Mouse (Mus musculus) embryonic facial prominence, embryonic 11.5 days (tissue): ENCODE data around the gene U2af2. TPM values are rescaled to one million over a fixed set of nuclear protein-coding genes. Genes with fewer than 3 reads are reported as not detected.

ENCODE experiments used
- ATAC-seq: fragments of 200-750 bp; cut with Nextera tagmentation; replicated peaks from 2 replicates; pipeline ENCODE4 v1.8.0; 2017; ENCODE audit warnings: low read depth; ENCODE audit not compliant: insufficient number of reproducible peaks, low FRiP score, low TSS enrichment
- DNase-seq: peaks from one replicate; pipeline ENCODE4 v3.0.0-alpha.2; 2015; ENCODE audit warnings: low spot score
- H3K27ac ChIP-seq: fragments of 300-500 bp; sonication (generic); replicated peaks from 2 replicates; pipeline ENCODE4 v1.5.1; 2014; ENCODE audit warnings: mild to moderate bottlenecking, low read depth, low read length, control low read depth
- H3K27me3 ChIP-seq: fragments of 300-500 bp; sonication (generic); 2 replicates; pipeline ENCODE4 v1.6.1; 2014; ENCODE audit warnings: mild to moderate bottlenecking, low read length, moderate library complexity, mixed read lengths; ENCODE audit not compliant: control insufficient read depth, insufficient read depth
- H3K36me3 ChIP-seq: fragments of 300-500 bp; sonication (generic); replicated peaks from 2 replicates; pipeline ENCODE4 v1.6.1; 2014; ENCODE audit warnings: low read depth, mild to moderate bottlenecking, low read length, moderate library complexity, mixed read lengths; ENCODE audit not compliant: control insufficient read depth, insufficient read depth
- H3K4me1 ChIP-seq: fragments of 300-500 bp; sonication (generic); 2 replicates; pipeline ENCODE4 v1.6.1; 2014; ENCODE audit warnings: low read length, mixed read lengths; ENCODE audit not compliant: control insufficient read depth, insufficient read depth
- H3K4me2 ChIP-seq: fragments of 300-500 bp; sonication (generic); 2 replicates; pipeline ENCODE4 v1.6.1; 2014; ENCODE audit warnings: low read depth, mild to moderate bottlenecking, control low read depth, low read length, moderate library complexity
- H3K4me3 ChIP-seq: fragments of 300-500 bp; sonication (generic); 2 replicates; pipeline ENCODE4 v1.5.1; 2014; ENCODE audit warnings: low read depth, low read length, control low read depth
- H3K9ac ChIP-seq: fragments of 300-500 bp; sonication (generic); replicated peaks from 2 replicates; pipeline ENCODE4 v1.6.1; 2014; ENCODE audit warnings: mild to moderate bottlenecking, control low read depth, low read length
- H3K9me3 ChIP-seq: fragments of 300-500 bp; sonication (generic); replicated peaks from 2 replicates; pipeline ENCODE4 v1.6.1; 2016; ENCODE audit warnings: mild to moderate bottlenecking, low read length, inconsistent platforms, mixed read lengths; ENCODE audit not compliant: control insufficient read depth
- WGBS: fragments of 180-500 bp; shearing (Covaris S2); extraction: QIAGEN DNeasy Blood & Tissue Kit; methylation state at CpG from one replicate; pipeline ENCODE4 v1.1.7; 2014; 5-methylcytosine and 5-hydroxymethylcytosine counted together
- polyA plus RNA-seq: library from polyadenylated mRNA; unstranded; fragments of >200 nt; fragmentation: Nextera tagmentation; extraction: Ambion mirVana; gene quantifications from 2 replicates; pipeline ENCODE4 v1.2.1, GENCODE M21; 2014

Gene U2af2
- polyA plus RNA-seq, 1 experiment from 2014 or later = 156 TPM

DNA sequence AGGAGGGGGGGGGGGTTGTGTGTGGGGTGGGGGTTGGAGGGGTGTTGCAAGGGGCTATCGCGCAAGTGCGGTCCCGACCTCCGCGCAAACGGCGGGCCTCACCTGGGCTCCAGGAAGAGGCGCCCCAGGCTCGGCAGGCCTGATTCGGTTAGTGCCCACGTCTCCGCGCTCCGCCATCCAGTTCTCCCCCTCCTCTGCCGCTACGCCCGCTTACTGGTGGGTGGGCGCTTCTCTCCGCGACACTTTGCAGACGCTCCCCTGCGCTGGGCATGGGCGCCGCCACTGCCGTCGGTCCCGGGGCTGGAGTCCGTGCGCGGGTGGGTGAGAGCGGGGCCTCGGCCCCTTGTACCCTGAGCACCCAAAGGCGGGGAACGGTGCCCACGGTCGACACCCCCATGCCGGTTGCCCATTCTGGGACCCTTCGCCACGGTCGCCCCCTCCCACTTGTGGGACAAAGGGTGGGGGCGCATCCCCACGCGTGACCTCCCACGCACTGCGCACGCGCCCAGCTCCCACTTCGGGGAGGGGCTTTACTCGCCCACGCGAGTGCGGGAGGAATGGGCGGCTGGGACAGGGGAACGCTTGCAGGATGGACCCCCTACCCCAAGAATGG, 5.2 kb upstream of the U2af2 start:
- H3K4me2 ChIP-seq = peak overlapping the region; percentile 83
- no peaks in the 10 kb centered on the region for H3K36me3 ChIP-seq
- peak; percentile 58 for DNase-seq
- H3K27me3 ChIP-seq = peaks cover 47% of the 10 kb centered on the region
- peak overlapping the region; percentile 71 for H3K9ac ChIP-seq
- no peaks in the 10 kb centered on the region for H3K9me3 ChIP-seq
- 4% methylated on average over 55 of the region's 55 CpGs for WGBS
- peaks cover 14% of the 10 kb centered on the region for H3K4me1 ChIP-seq
- ATAC-seq = no peak
- no peak overlapping the region for H3K27ac ChIP-seq
- H3K4me3 ChIP-seq = peak overlapping the region; percentile 49

GRCm38 (mm10) chr7:5057381-5057780, 4.6 kb upstream of the U2af2 start:
- Histone ChIP-seq H3K9me3 (no peaks in the 10 kb centered on the region), H3K36me3 (no peaks in the 10 kb centered on the region), H3K9ac (peak overlapping the region; percentile 71), H3K4me1 (peaks cover 14% of the 10 kb centered on the region), H3K4me2 (peak overlapping the region; percentile 83), H3K4me3 (peak overlapping the region; percentile 49), H3K27ac (no peak overlapping the region), H3K27me3 (peaks cover 43% of the 10 kb centered on the region)
- ATAC-seq (no peak), DNase-seq (no peak)
- 32% methylated on average over 8 of the region's 8 CpGs for WGBS

DNA sequence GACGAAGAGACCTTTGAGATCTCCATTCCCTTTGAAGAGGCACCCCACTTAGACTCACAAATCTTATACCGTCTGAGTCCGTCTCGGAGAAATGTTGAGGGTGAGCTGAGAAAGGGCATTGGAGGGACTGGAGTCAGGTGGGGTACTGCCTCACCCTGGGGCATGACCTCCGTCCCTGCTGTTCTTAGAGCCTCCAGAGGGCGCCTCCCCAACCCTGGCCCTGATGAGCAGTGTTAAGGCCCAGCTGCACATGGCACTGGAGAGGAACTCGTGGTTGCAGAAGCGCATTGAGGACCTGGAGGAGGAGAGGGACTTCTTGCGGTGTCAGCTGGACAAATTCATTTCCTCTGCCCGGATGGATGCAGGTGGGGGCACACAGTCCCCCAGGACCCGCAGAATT, 4.1 kb upstream of the U2af2 start:
- Histone ChIP-seq H3K36me3 (no peaks in the 10 kb centered on the region), H3K27ac (no peak overlapping the region), H3K27me3 (peaks cover 39% of the 10 kb centered on the region), H3K9me3 (no peaks in the 10 kb centered on the region), H3K4me2 (no peak overlapping the region), H3K4me3 (no peak overlapping the region), H3K9ac (no peak overlapping the region), H3K4me1 (peaks cover 10% of the 10 kb centered on the region)
- WGBS = 31% methylated on average over 11 of the region's 11 CpGs
- ATAC-seq = no peak
- DNase-seq = no peak

GRCm38 (mm10) chr7:5058631-5059030, 3.3 kb upstream of the U2af2 start:
- no peaks in the 10 kb centered on the region for H3K9me3 ChIP-seq
- ATAC-seq (no peak), DNase-seq (no peak)
- H3K27me3 ChIP-seq = peaks cover 31% of the 10 kb centered on the region
- H3K27ac ChIP-seq = no peak overlapping the region
- no peaks in the 10 kb centered on the region for H3K36me3 ChIP-seq
- H3K9ac ChIP-seq = no peak overlapping the region
- 88% methylated on average over 1 of the region's 1 CpGs for WGBS
- peaks cover 6% of the 10 kb centered on the region; the same call in 1 of the 2 replicates for H3K4me1 ChIP-seq
- no peak overlapping the region for H3K4me2 ChIP-seq
- H3K4me3 ChIP-seq = no peak overlapping the region

GRCm38 (mm10) chr7:5059421-5059820, 2.5 kb upstream of the U2af2 start:
- H3K27me3 ChIP-seq = peaks cover 23% of the 10 kb centered on the region
- H3K4me3 ChIP-seq = no peak overlapping the region
- peaks cover 6% of the 10 kb centered on the region; the same call in 1 of the 2 replicates for H3K4me1 ChIP-seq
- no peak overlapping the region for H3K27ac ChIP-seq
- no peak for DNase-seq
- H3K9me3 ChIP-seq = no peaks in the 10 kb centered on the region
- no peak overlapping the region for H3K4me2 ChIP-seq
- H3K36me3 ChIP-seq = no peaks in the 10 kb centered on the region
- WGBS = 86% methylated on average over 12 of the region's 12 CpGs
- H3K9ac ChIP-seq = no peak overlapping the region
- ATAC-seq = no peak

- 3% methylated on average over 27 of the region's 27 CpGs for WGBS
- H3K9me3 ChIP-seq = no peaks in the 10 kb centered on the region
- H3K27ac ChIP-seq = peak overlapping the region; percentile 96
- peaks cover 14% of the 10 kb centered on the region for H3K27me3 ChIP-seq
- DNase-seq (peak; percentile 88), ATAC-seq (no peak)
- peak overlapping the region; percentile 78 for H3K9ac ChIP-seq
- H3K4me3 ChIP-seq = peak overlapping the region; percentile 74
- no peaks in the 10 kb centered on the region for H3K36me3 ChIP-seq
- peaks cover 6% of the 10 kb centered on the region; the same call in 1 of the 2 replicates for H3K4me1 ChIP-seq
- H3K4me2 ChIP-seq = peak overlapping the region; percentile 82
Observed at GRCm38 (mm10) chr7:5060239-5060731, 1.7 kb upstream of the U2af2 start.

DNA sequence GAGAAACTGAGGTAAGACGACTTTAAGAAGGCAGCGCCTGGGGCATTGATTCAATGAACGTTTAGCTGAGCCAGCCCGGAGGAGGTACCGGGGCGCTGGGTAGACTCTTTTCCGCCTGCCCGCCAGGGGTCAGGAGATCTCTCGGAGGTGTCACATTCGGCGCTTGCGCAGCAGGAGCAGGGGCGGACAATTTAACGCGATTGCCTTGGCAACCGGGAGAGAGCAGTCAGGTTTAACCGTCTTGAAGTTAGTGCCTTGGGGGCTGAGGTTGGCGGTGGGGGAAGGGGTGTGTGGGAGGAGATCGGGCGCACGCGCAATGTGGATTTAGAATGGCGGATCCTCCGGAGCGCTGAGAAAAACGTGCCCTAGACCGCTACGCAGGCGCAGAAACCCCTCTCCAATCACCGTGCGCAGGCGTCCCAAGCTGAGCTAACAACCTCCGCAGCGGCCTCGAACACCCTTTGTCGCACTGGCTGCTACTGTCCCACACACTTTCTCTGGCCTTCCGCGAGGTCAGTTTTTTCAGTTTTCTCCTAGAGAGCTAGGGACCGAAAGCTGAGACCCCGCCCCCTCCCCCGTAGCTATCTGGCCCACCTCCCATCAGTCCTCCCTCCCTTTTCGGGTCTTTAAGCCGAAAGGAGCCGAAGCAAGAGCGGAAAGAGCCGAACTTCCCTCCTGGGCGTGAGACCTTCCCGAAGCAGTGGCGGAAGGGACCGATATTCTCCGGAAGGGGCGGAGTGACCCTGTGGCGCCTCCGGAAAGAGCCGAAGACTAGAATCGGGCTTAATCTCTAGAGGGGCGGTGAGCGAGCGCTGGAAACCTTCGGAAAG, 784 bp upstream of the U2af2 start:
- peak overlapping the region; percentile 78 for H3K9ac ChIP-seq
- peak; percentile 100 for DNase-seq
- under 1% methylated on average over 60 of the region's 60 CpGs for WGBS

More for the DNA sequence above, 784 bp upstream of the U2af2 start:
- H3K4me3 ChIP-seq = peak overlapping the region; percentile 74
- ATAC-seq = peak; percentile 89
- H3K36me3 ChIP-seq = no peaks in the 10 kb centered on the region
- peak overlapping the region; percentile 96 for H3K27ac ChIP-seq
- peak overlapping the region; percentile 82 for H3K4me2 ChIP-seq
- H3K27me3 ChIP-seq = peaks cover 6% of the 10 kb centered on the region
- peaks cover 6% of the 10 kb centered on the region; the same call in 1 of the 2 replicates for H3K4me1 ChIP-seq
- no peaks in the 10 kb centered on the region for H3K9me3 ChIP-seq
